15 mouse cellular contexts compared by ENCODE assay signal in the genomic region with DNA sequence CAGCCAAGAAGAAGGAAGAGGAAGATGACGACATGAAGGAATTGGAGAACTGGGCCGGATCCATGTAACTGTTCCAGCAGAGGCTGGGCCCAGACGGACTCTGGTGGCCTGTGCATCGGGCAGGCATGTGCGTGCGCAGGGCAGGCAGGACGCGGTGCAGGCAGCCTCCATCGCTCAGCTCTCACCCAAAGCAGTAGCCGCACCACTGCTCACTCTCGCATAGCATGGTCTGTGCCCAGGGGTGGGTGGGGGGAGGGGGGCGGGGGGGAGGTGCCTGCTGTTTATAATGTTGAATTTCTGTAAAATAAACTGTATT. TPM values are rescaled to one million over a fixed set of nuclear protein-coding genes. Genes with fewer than 3 reads are reported as not detected.
DNase-seq lines count a peak whose midpoint lies in the region; ATAC-seq lines count a peak whose summit lies in the region.
"Had no signal": no experiment of that assay in that cellular context is flagged by ENCODE, and none has a peak within 500 bp of the region (broad histone marks: within the 10 kb centered on the region; RNA-seq: fewer than 3 reads in every experiment).

No protein-coding gene starts in this region.

- no peak overlapping the region for H3K4me3 ChIP-seq in embryonic facial prominence, embryonic 14.5 days (ENCODE audit: low read depth, low read length)
- no peak overlapping the region for H3K4me3 ChIP-seq in embryonic facial prominence, embryonic 10.5 days
- H3K4me3 ChIP-seq in lung, embryonic 16.5 days (ENCODE audit: low read length) = no peak overlapping the region
- no peak overlapping the region for H3K4me3 ChIP-seq in hindbrain, embryonic 13.5 days
- H3K4me3 ChIP-seq: erythroblast, embryonic 14.5 days; midbrain, embryonic 13.5 days; neural tube, embryonic 13.5 days had no signal

- 88% methylated on average over 12 of the region's 12 CpGs for WGBS in embryonic facial prominence, embryonic 14.5 days
- WGBS in embryonic facial prominence, embryonic 10.5 days = 93% methylated on average over 12 of the region's 12 CpGs
- WGBS in lung, embryonic 16.5 days = 71% methylated on average over 12 of the region's 12 CpGs
- WGBS in hindbrain, embryonic 13.5 days = 93% methylated on average over 12 of the region's 12 CpGs

- peaks cover 3% of the 10 kb centered on the region; the same call in 1 of the 2 replicates for H3K4me1 ChIP-seq in embryonic facial prominence, embryonic 14.5 days (ENCODE audit: control insufficient read depth, insufficient read depth, low read length)
- peaks cover 8% of the 10 kb centered on the region for H3K4me1 ChIP-seq in embryonic facial prominence, embryonic 10.5 days
- H3K4me1 ChIP-seq in lung, embryonic 16.5 days (replicated peaks; ENCODE audit: control insufficient read depth, insufficient read depth, low read length) = no peaks in the 10 kb centered on the region; the same call in 1 of the 2 replicates
- H3K4me1 ChIP-seq in hindbrain, embryonic 13.5 days (replicated peaks) = peaks cover 5% of the 10 kb centered on the region; the same call in 1 of the 2 replicates
- H3K4me1 ChIP-seq: midbrain, embryonic 13.5 days had no signal

- H3K9ac ChIP-seq in embryonic facial prominence, embryonic 14.5 days (ENCODE audit: low read depth, low read length) = no peak overlapping the region
- H3K9ac ChIP-seq in lung, embryonic 16.5 days (ENCODE audit: low read length) = no peak overlapping the region
- no peak overlapping the region for H3K9ac ChIP-seq in hindbrain, embryonic 13.5 days
- H3K9ac ChIP-seq: liver, embryonic 14.5 days; midbrain, embryonic 13.5 days; neural tube, embryonic 13.5 days had no signal

- no peak overlapping the region for H3K27ac ChIP-seq in embryonic facial prominence, embryonic 14.5 days (replicated peaks; ENCODE audit: low read depth, low read length)
- no peak overlapping the region for H3K27ac ChIP-seq in embryonic facial prominence, embryonic 10.5 days (replicated peaks)
- peak overlapping the region; percentile 83 for H3K27ac ChIP-seq in lung, embryonic 16.5 days (ENCODE audit: low read length)
- H3K27ac ChIP-seq in hindbrain, embryonic 13.5 days = no peak overlapping the region
- H3K27ac ChIP-seq: liver, embryonic 14.5 days; midbrain, embryonic 13.5 days; neural tube, embryonic 13.5 days had no signal

- intact Hi-C loops in heart, postnatal 14 days (cut with DNase I) = no loop called here

- H3K9me3 ChIP-seq in embryonic facial prominence, embryonic 14.5 days (ENCODE audit: control insufficient read depth, low read length) = no peaks in the 10 kb centered on the region
- H3K9me3 ChIP-seq in embryonic facial prominence, embryonic 10.5 days = no peaks in the 10 kb centered on the region
- no peaks in the 10 kb centered on the region for H3K9me3 ChIP-seq in lung, embryonic 16.5 days (ENCODE audit: control insufficient read depth, low read length)
- H3K9me3 ChIP-seq in hindbrain, embryonic 13.5 days = no peaks in the 10 kb centered on the region
- H3K9me3 ChIP-seq: G1E; midbrain, embryonic 13.5 days; neural tube, embryonic 13.5 days had no signal

- H3K36me3 ChIP-seq in embryonic facial prominence, embryonic 14.5 days (ENCODE audit: control insufficient read depth, insufficient read depth, low read length) = peaks cover 64% of the 10 kb centered on the region
- H3K36me3 ChIP-seq in embryonic facial prominence, embryonic 10.5 days (replicated peaks) = peaks cover 81% of the 10 kb centered on the region
- peaks cover 35% of the 10 kb centered on the region for H3K36me3 ChIP-seq in lung, embryonic 16.5 days (ENCODE audit: control insufficient read depth, insufficient read depth, low read length)
- H3K36me3 ChIP-seq in hindbrain, embryonic 13.5 days = peaks cover 71% of the 10 kb centered on the region

- ATAC-seq in embryonic facial prominence, embryonic 14.5 days (ENCODE audit: low read depth) = peak; percentile 48
- ATAC-seq in lung, embryonic 16.5 days (ENCODE audit: low read depth) = peak; percentile 83
- ATAC-seq in hindbrain, embryonic 13.5 days (ENCODE audit: low FRiP score) = no peak
- ATAC-seq: activated CD4-positive, CD25-positive, alpha-beta regulatory T cell, adult 4 months; midbrain, embryonic 13.5 days had no signal

- DNase-seq in embryonic facial prominence, embryonic 14.5 days (ENCODE audit: low spot score) = no peak
- DNase-seq in embryonic facial prominence, embryonic 10.5 days (ENCODE audit: low spot score) = no peak
- DNase-seq in lung, adult 18-20 months = no peak
- peak; percentile 56 to 70 for DNase-seq in heart, postnatal 14 days
- DNase-seq in skeletal muscle tissue, adult 2 months (ENCODE audit: low read depth, low spot score) = peak; percentile 28
- no peak for DNase-seq in layer of hippocampus, postnatal 10 days (ENCODE audit: low spot score in 2 of 2)
- DNase-seq: kidney, adult 8-10 months had no signal

- no peak overlapping the region for H3K4me2 ChIP-seq in embryonic facial prominence, embryonic 14.5 days (ENCODE audit: low read depth, low read length)
- no peak overlapping the region for H3K4me2 ChIP-seq in lung, embryonic 16.5 days (ENCODE audit: low read depth, low read length)
- H3K4me2 ChIP-seq in hindbrain, embryonic 13.5 days = no peak overlapping the region
- H3K4me2 ChIP-seq: midbrain, embryonic 13.5 days; neural tube, embryonic 13.5 days had no signal

- H3K27me3 ChIP-seq in embryonic facial prominence, embryonic 14.5 days (replicated peaks; ENCODE audit: control insufficient read depth, insufficient read depth, low read length) = no peaks in the 10 kb centered on the region
- no peaks in the 10 kb centered on the region for H3K27me3 ChIP-seq in embryonic facial prominence, embryonic 10.5 days (replicated peaks; ENCODE audit: low read depth, poor library complexity, severe bottlenecking)
- no peaks in the 10 kb centered on the region for H3K27me3 ChIP-seq in lung, embryonic 16.5 days (ENCODE audit: control insufficient read depth, insufficient read depth, low read depth, low read length)
- no peaks in the 10 kb centered on the region for H3K27me3 ChIP-seq in hindbrain, embryonic 13.5 days
- H3K27me3 ChIP-seq: midbrain, embryonic 13.5 days; neural tube, embryonic 13.5 days had no signal

RNA-seq across cellular contexts. Expression of a gene that starts 42.4 kb away (rescaled TPM):
- 21.2 and 21.9 TPM in 2 replicates for polyA plus RNA-seq in embryonic facial prominence, embryonic 14.5 days (2014; fragmentation: Nextera tagmentation; extraction: Ambion mirVana)
- polyA plus RNA-seq in embryonic facial prominence, embryonic 10.5 days (2016; fragmentation: Nextera tagmentation; extraction: Ambion mirVana) = 12.8 and 14.7 TPM in 2 replicates
- 19.3 and 22.6 TPM in 2 replicates for polyA plus RNA-seq in lung, embryonic 16.5 days (2015; fragmentation: Nextera tagmentation; extraction: Ambion mirVana)
- 100 to 1,000 TPM; 105 to 112 TPM for total RNA-seq in heart, postnatal 14 days (2021)
- 100 to 1,000 TPM; 209 to 213 TPM for total RNA-seq in layer of hippocampus, postnatal 10 days (2021)
- 29.0 and 30.4 TPM in 2 replicates for polyA plus RNA-seq in hindbrain, embryonic 13.5 days (2015; fragmentation: Nextera tagmentation; extraction: Ambion mirVana)

Comparison
In these comparisons a context has a peak if more than half of its experiments do, and no peak if none do; other contexts are left out.
1. DNase-seq: peak in heart, postnatal 14 days (2 of 2) and skeletal muscle tissue, adult 2 months (single experiment); none in embryonic facial prominence, embryonic 14.5 days (single experiment), embryonic facial prominence, embryonic 10.5 days (single experiment), lung, adult 18-20 months (0 of 2) and layer of hippocampus, postnatal 10 days (0 of 2).